Mouse (Mus musculus) lung, embryonic 14.5 days (tissue): Measurements from ENCODE around the gene Gm49333. TPM values are rescaled to one million over a fixed set of nuclear protein-coding genes. Genes with fewer than 3 reads are reported as not detected.
A peak's percentile ranks its signal among the peaks of the same experiment; 100 is the strongest.

Source experiments
- ATAC-seq: fragments of 200-750 bp; cut with Nextera tagmentation; 2 replicates; pipeline ENCODE4 v1.8.0; 2017; ENCODE audit warnings: mild to moderate bottlenecking, moderate TSS enrichment, moderate library complexity; ENCODE audit not compliant: insufficient read depth
- DNase-seq: peaks from one replicate; pipeline ENCODE4 v3.0.0-alpha.2; 2015
- H3K27ac ChIP-seq: fragments of 300-500 bp; sonication (generic); 2 replicates; pipeline ENCODE4 v1.5.1; 2014; ENCODE audit warnings: low read depth, mild to moderate bottlenecking, moderate library complexity
- H3K27me3 ChIP-seq: fragments of 300-500 bp; sonication (generic); 2 replicates; pipeline ENCODE4 v1.6.1; 2014; ENCODE audit warnings: low read length, control low read depth; ENCODE audit not compliant: insufficient read depth
- H3K36me3 ChIP-seq: fragments of 300-500 bp; sonication (generic); 2 replicates; pipeline ENCODE4 v1.6.1; 2014; ENCODE audit warnings: control low read depth; ENCODE audit not compliant: insufficient read depth
- H3K4me1 ChIP-seq: fragments of 300-500 bp; sonication (generic); 2 replicates; pipeline ENCODE4 v1.6.1; 2014; ENCODE audit warnings: antibody characterized with exemption, control low read depth; ENCODE audit not compliant: insufficient read depth
- H3K4me2 ChIP-seq: fragments of 300-500 bp; sonication (generic); 2 replicates; pipeline ENCODE4 v1.6.1; 2014; ENCODE audit warnings: mild to moderate bottlenecking
- H3K4me3 ChIP-seq: fragments of 300-500 bp; sonication (generic); 2 replicates; pipeline ENCODE4 v1.5.1; 2014; ENCODE audit warnings: low read depth, low read length
- H3K9ac ChIP-seq: fragments of 300-500 bp; sonication (generic); 2 replicates; pipeline ENCODE4 v1.6.1; 2014
- H3K9me3 ChIP-seq: fragments of 300-500 bp; sonication (generic); 2 replicates; pipeline ENCODE4 v1.6.1; 2016; ENCODE audit warnings: low read depth, low read length, control low read depth
- CTCF ChIP-seq: IDR thresholded peaks from 2 replicates; pipeline ENCODE4 v1.5.1; 2016; ENCODE audit warnings: antibody characterized with exemption, low read depth
- WGBS: fragments of 180-500 bp; shearing (Covaris S2); extraction: QIAGEN DNeasy Blood & Tissue Kit; methylation state at CpG from one replicate; pipeline ENCODE4 v1.1.7; 2014; 5-methylcytosine and 5-hydroxymethylcytosine counted together
- polyA plus RNA-seq: library from polyadenylated mRNA; unstranded; fragments of >200 nt; fragmentation: Nextera tagmentation; extraction: Ambion mirVana; gene quantifications from 2 replicates; pipeline ENCODE4 v1.2.1, GENCODE M21; 2014

Gene Gm49333
- polyA plus RNA-seq: not detected in 2 replicates

GRCm38 (mm10) chr16:20611357-20612227 is at the start of gene Gm49333, which contains the start of the genes Eef1akmt4 and Alg3:
TSS of gene Gm49333 (plus strand) at chr16:20611610.
TSS of gene Eef1akmt4 (plus strand) at chr16:20611593.
TSS of gene Alg3 (minus strand) at chr16:20611735.
- no peaks in the 10 kb centered on the region for H3K9me3 ChIP-seq
- ATAC-seq (peak; percentile 97), DNase-seq (peak; percentile 96)
- H3K4me3 ChIP-seq: peak within 1 kb of the TSS; percentile 82
- H3K9ac ChIP-seq: peak within 1 kb of the TSS; percentile 81
- WGBS: 1% methylated on average over 41 of the region's 41 CpGs
- peaks cover 3% of the 10 kb centered on the region for H3K4me1 ChIP-seq
- H3K27ac ChIP-seq: peak within 1 kb of the TSS; percentile 70
- H3K36me3 ChIP-seq: peaks cover 14% of the 10 kb centered on the region
- H3K4me2 ChIP-seq: peak within 1 kb of the TSS; percentile 75
- no peaks in the 10 kb centered on the region for H3K27me3 ChIP-seq
- no peak for TF ChIP-seq CTCF

- Histone ChIP-seq H3K9ac (no peak overlapping the region), H3K4me1 (no peaks in the 10 kb centered on the region), H3K27me3 (no peaks in the 10 kb centered on the region), H3K27ac (no peak overlapping the region), H3K4me2 (no peak overlapping the region), H3K36me3 (peaks cover 32% of the 10 kb centered on the region), H3K4me3 (no peak overlapping the region), H3K9me3 (no peaks in the 10 kb centered on the region)
- no peak for TF ChIP-seq CTCF
- WGBS: 67% methylated on average over 1 of the region's 1 CpGs
- DNase-seq (no peak), ATAC-seq (no peak)
Measured at GRCm38 (mm10) chr16:20565075-20565474, 46.3 kb upstream of the Gm49333 start.

GRCm38 (mm10) chr16:20589366-20589938 is 22.0 kb upstream of the Gm49333 start, which contains the start of gene Vwa5b2:
TSS of gene Vwa5b2 (plus strand) at chr16:20589471.
- DNase-seq (peak; percentile 9), ATAC-seq (peak; percentile 65; the same call in 1 of the 2 replicates)
- TF ChIP-seq CTCF: no peak
- no peaks in the 10 kb centered on the region for H3K9me3 ChIP-seq
- peaks cover 63% of the 10 kb centered on the region for H3K27me3 ChIP-seq
- under 1% methylated on average over 24 of the region's 24 CpGs for WGBS
- H3K27ac ChIP-seq: no peak within 1 kb of the TSS
- peak within 1 kb of the TSS; percentile 78 for H3K4me2 ChIP-seq
- no peaks in the 10 kb centered on the region for H3K36me3 ChIP-seq
- H3K9ac ChIP-seq: no peak within 1 kb of the TSS
- H3K4me1 ChIP-seq: no peaks in the 10 kb centered on the region; the same call in 1 of the 2 replicates
- H3K4me3 ChIP-seq: peak within 1 kb of the TSS; percentile 48

GRCm38 (mm10) chr16:20589939-20590679 is 21.3 kb upstream of the Gm49333 start:
- Histone ChIP-seq H3K9me3 (no peaks in the 10 kb centered on the region), H3K27ac (no peak overlapping the region), H3K4me3 (peak overlapping the region; percentile 48), H3K27me3 (peaks cover 63% of the 10 kb centered on the region), H3K4me2 (peak overlapping the region; percentile 78), H3K4me1 (no peaks in the 10 kb centered on the region; the same call in 1 of the 2 replicates), H3K36me3 (no peaks in the 10 kb centered on the region), H3K9ac (no peak overlapping the region)
- TF ChIP-seq CTCF: no peak
- ATAC-seq (peak; percentile 78), DNase-seq (peak; percentile 65)
- 1% methylated on average over 39 of the region's 39 CpGs for WGBS

- no peaks in the 10 kb centered on the region; the same call in 1 of the 2 replicates for H3K4me1 ChIP-seq
- peaks cover 63% of the 10 kb centered on the region for H3K27me3 ChIP-seq
- DNase-seq: no peak
- peak overlapping the region; percentile 48 for H3K4me3 ChIP-seq
- peak overlapping the region; percentile 78 for H3K4me2 ChIP-seq
- no peaks in the 10 kb centered on the region for H3K9me3 ChIP-seq
- H3K27ac ChIP-seq: no peak overlapping the region
- no peak; the same call in 1 of the 2 replicates for ATAC-seq
- no peaks in the 10 kb centered on the region for H3K36me3 ChIP-seq
- H3K9ac ChIP-seq: no peak overlapping the region
- WGBS: 1% methylated on average over 14 of the region's 17 CpGs
- no peak for TF ChIP-seq CTCF
Measured at GRCm38 (mm10) chr16:20590680-20591038, 20.8 kb upstream of the Gm49333 start.

- H3K4me2 ChIP-seq: peak overlapping the region; percentile 41
- no peak overlapping the region for H3K27ac ChIP-seq
- ATAC-seq: no peak
- no peaks in the 10 kb centered on the region for H3K9me3 ChIP-seq
- peak; percentile 24 for DNase-seq
- no peaks in the 10 kb centered on the region; the same call in 1 of the 2 replicates for H3K4me1 ChIP-seq
- no peak for TF ChIP-seq CTCF
- 3% methylated on average over 48 of the region's 48 CpGs for WGBS
- no peak overlapping the region; the same call in 1 of the 2 replicates for H3K9ac ChIP-seq
- peaks cover 63% of the 10 kb centered on the region for H3K27me3 ChIP-seq
- H3K4me3 ChIP-seq: peak overlapping the region; percentile 48
- H3K36me3 ChIP-seq: no peaks in the 10 kb centered on the region
Measured at GRCm38 (mm10) chr16:20591076-20591705, 20.2 kb upstream of the Gm49333 start.
